Mouse (Mus musculus): Measurements from ENCODE around the gene Zfp57.

Zfp57 gene

DNA sequence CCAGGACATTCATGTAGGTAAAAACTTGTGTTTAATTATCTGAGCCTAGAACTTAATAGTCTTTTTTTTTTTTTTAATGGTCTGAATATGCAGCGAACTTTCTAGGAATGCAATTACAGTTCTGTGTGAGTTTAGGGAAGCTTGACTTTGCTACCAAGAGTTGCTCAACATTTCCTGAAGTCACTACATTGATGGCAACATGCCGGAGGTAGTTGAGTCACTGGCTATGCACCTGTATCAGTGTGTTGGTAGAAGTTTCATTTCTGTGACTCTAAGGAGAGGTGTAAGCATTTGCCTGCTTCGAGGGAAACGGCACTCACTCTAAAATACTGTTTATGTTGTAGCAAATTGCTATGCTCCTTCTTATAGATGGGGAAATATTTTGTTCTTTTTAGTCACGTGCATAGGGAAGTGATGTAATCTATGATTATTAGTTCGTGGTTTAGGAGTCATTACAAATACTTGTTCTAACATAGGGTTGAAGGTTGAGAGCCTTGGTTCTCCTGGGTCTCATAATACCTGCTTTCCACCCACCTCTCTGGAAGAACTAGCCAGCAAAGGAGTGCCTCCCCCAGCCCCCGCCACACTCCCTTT is 43.8 kb downstream of the Zfp57 start:
- no peak for DNase-seq (ENCODE audit: extremely low spot score, low read depth, low spot score)

DNA sequence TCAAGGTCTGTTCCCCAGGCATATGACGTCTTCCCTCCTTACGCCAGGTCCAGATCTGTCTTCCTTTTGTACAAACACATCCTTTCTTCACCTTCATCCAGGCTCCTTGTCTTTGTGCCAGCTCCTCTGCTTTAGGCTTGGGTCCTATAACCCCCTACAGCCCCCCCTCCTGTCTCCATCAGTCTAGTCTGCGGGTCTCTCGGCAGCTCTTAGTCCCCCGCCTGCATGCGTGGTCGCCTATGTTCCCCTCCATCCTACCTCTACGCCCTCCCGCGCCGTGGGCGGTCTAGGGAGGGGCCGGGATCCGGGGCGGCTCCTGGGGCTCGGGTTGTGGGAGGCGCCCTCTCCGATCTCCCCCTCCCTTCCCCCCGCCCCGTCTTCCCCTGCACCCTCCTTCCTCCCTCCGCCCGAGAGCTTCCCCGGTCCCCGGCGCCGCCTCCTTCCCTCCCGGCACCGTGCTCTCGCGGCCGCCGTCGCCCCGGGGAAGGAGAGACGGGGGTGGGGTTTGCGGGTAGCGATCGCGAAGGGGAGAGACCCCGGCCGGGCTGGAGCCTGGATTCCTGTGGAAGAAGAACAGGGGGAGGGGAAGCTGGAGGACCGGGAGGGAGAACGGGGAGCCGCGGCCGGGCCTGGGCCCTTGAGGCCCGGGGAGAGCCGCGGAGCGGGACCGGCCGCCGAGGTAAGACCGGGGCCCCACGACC is 44.8 kb downstream of the Zfp57 start, which contains the start of gene Gabbr1:
TSS of gene Gabbr1 (plus strand) at position 356 of the 701 bp plus-strand sequence.
- DNase-seq (ENCODE audit: extremely low spot score, low read depth, low spot score) = no peak

GRCm38 (mm10) chr17:37046312-37047112 is 45.5 kb downstream of the Zfp57 start:
- DNase-seq (ENCODE audit: extremely low spot score, low read depth, low spot score) = no peak

- DNase-seq (ENCODE audit: extremely low spot score, low read depth, low spot score) = no peak
Measured at GRCm38 (mm10) chr17:37047332-37047976, 46.5 kb downstream of the Zfp57 start.

GRCm38 (mm10) chr17:37047981-37048380 is 47.0 kb downstream of the Zfp57 start:
- DNase-seq (ENCODE audit: extremely low spot score, low read depth, low spot score) = no peak

- DNase-seq (ENCODE audit: extremely low spot score, low read depth, low spot score) = no peak
Measured at GRCm38 (mm10) chr17:37048383-37048782, 47.4 kb downstream of the Zfp57 start.

DNA sequence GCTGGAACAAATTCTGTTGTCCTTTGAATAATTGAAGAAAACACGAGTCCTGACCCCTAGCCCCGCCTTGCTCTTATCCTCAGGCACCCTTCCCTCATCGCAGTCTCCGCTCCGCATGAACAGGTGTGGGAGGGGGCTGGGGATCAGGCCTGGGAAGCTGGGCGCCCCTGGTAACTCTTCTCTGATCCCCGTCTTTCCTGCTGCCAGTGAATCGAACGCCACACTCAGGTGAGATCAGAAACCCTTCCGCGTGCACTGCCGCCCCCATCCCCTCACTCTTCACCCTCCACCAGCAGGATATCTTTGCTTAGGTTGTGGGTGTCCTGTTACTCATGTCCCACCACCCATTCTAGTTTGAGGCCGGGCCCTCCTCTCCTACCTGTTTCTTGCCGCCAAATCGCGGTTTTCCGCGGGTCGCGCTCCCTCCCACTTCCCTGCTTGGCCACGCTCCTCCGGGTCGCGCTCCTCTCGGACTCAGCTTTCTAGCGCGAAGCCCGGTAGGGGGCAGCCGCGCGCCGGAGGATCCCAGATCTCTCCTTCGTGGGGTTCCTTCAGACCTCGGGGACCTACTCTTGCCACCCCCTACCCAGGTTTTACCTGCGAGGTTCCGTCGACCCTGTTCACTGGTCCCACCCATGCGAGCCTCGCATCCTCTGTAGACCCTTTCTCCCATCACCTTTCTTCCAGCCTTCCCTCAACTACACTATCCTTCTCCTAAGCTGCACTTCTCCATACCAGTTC is 48.8 kb downstream of the Zfp57 start:
- no peak for DNase-seq (ENCODE audit: extremely low spot score, low read depth, low spot score)

- DNase-seq (ENCODE audit: extremely low spot score, low read depth, low spot score) = peak; percentile 33
Measured at GRCm38 (mm10) chr17:37050399-37050798, 49.4 kb downstream of the Zfp57 start.

- DNase-seq (ENCODE audit: extremely low spot score, low read depth, low spot score) = no peak
Measured at GRCm38 (mm10) chr17:37050876-37051275, 49.9 kb downstream of the Zfp57 start.

DNA sequence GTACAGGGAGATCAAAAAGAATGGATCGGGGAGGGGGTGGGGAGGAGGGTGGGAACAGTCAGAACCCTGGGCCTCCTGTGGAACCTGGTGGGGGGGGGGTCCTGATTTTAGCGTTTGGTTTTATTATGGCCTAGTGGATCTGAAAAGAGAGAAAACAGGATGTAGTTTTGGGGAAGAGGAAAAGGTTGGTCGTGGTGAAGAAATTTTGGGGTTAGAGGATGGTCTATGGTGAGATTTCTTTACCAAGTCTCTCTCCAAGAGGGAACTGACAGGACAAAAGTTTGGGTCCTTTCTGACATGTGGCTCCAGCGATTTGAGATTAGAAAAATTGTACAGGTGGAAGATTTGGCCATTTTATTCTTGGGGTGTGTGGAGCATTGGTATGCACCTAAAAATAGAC is 50.8 kb downstream of the Zfp57 start:
- no peak for DNase-seq (ENCODE audit: extremely low spot score, low read depth, low spot score)

DNA sequence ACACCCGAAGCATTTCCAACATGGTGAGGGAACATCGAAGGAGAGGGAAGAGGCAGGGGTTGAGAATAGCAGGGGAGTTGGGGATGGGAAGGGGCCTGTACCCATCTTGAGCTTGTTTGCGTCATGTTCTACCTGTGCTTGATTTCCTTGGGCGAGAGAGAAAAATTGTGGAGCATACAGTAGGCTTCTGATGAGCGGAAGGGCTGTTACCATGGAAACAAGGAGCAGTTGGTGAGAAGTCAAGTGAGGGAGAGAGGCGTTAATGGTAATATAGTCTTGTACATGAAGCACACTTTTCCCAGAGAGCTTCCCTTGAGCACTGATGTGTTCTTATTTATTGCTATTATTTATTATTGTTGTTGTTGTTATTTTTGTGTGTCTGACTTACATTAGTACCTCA is 56.0 kb downstream of the Zfp57 start:
- no peak for DNase-seq (ENCODE audit: extremely low spot score, low read depth, low spot score)

Measured in hindlimb bud, embryonic 11.5 days (tissue).